Mouse (Mus musculus): ENCODE results near the gene Ddias.

Ddias gene

GRCm38 (mm10) chr7:92866526-92866925, 7.5 kb downstream of the Ddias start:
- DNase-seq (ENCODE audit: low read depth in 1 of 2, low spot score in 2 of 2), result no peak

GRCm38 (mm10) chr7:92848246-92848645, 25.8 kb downstream of the Ddias start:
- DNase-seq (ENCODE audit: low read depth in 1 of 2, low spot score in 2 of 2), result no peak

DNA sequence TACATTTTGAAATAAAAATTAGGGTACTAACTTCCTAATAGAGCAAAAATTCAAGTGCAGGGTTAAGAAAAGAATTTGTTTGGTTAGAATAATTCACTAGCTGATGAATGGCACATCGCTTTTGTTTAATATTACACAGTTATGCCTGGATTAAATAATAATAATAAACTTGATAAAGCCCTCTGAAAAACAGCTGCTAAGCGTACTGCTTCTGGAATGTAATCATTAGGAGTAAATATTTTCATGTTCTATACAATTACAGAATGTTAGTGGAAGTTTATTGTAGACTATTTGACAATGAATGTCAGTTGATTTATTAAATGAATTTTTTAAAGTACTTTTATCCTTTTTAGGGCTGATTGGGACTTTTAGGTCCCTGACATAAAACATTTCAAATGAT, 31.8 kb downstream of the Ddias start:
- DNase-seq (ENCODE audit: low read depth in 1 of 2, low spot score in 2 of 2), result no peak

GRCm38 (mm10) chr7:92837907-92838306, 36.1 kb downstream of the Ddias start:
- DNase-seq (ENCODE audit: low read depth in 1 of 2, low spot score in 2 of 2), result no peak

- peak in 1 of 2 experiments; percentile 9 for DNase-seq (ENCODE audit: low read depth in 1 of 2, low spot score in 2 of 2)
These were observed 36.8 kb downstream of the Ddias start for GRCm38 (mm10) chr7:92837226-92837625.

- no peak for DNase-seq (ENCODE audit: low read depth in 1 of 2, low spot score in 2 of 2)
These were observed 37.6 kb downstream of the Ddias start for GRCm38 (mm10) chr7:92836447-92836846.

- DNase-seq (ENCODE audit: low read depth in 1 of 2, low spot score in 2 of 2), result no peak
These were observed 39.7 kb downstream of the Ddias start for GRCm38 (mm10) chr7:92834391-92834790.

DNA sequence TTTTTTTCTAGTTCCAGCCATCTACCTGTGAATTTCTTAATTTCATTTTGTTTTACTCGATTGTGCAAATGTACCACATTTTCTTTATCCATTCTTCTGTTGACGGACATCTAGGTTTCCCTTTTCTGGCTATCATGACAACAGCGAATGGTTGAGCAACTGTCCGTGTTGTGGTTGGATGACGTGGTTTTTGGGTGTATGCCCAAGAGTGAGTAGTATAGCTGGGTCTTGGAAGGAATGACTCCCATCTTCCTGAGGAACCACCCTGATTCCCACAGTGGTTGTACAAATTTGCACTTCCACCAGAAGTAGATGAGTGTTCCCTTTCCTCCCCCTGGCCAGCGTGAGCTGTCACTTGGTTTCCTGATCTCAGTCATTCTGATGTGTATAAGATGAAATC, 41.7 kb downstream of the Ddias start:
- peak in 1 of 2 experiments; percentile 31 for DNase-seq (ENCODE audit: low read depth in 1 of 2, low spot score in 2 of 2)

GRCm38 (mm10) chr7:92827981-92828380, 46.1 kb downstream of the Ddias start:
- no peak for DNase-seq (ENCODE audit: low read depth in 1 of 2, low spot score in 2 of 2)

DNA sequence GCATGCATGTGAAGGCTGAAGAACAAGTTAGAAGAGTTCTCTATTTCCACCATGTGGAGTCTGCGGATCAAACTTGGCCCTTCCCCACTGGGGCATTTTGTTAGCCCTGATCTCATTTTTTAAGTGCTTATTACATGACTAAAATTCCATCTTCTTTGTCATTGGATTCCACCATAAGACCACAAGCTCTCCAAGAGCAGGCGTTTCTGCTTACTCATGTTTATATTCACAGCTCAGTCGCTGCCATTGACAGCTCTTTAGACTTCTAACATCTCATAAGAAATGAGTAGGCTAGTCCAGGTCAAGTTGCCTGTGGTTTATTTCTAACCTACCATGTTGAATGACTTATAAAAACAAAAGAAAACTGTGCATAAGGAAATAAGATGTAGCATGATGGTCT, 47.8 kb downstream of the Ddias start:
- DNase-seq (ENCODE audit: low read depth in 1 of 2, low spot score in 2 of 2), result no peak

GRCm38 (mm10) chr7:92822409-92823101, 51.5 kb downstream of the Ddias start:
- no peak for DNase-seq (ENCODE audit: low read depth in 1 of 2, low spot score in 2 of 2)

DNA sequence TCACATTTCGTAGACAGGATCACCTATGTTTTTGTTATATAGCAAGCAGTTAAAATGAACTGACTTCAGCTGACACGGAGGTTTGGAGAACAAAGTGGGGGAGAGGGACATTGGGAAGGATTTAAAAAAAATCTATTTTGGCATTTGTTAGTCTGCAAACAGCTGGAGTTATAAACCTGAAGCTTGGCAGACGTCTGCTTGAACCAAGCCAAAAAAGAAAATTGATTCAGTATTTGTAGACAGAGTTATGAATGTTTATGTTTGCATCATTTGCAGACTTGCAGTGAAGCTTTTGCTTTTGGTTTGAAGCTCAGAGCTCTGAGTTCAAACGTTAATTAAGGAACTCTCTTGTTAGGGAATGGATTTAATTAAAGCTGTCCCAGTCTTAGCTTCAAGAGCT, 52.2 kb downstream of the Ddias start:
- no peak for DNase-seq (ENCODE audit: low read depth in 1 of 2, low spot score in 2 of 2)

GRCm38 (mm10) chr7:92820941-92821465, 53.0 kb downstream of the Ddias start:
- DNase-seq (ENCODE audit: low read depth in 1 of 2, low spot score in 2 of 2), result no peak

- no peak for DNase-seq (ENCODE audit: low read depth in 1 of 2, low spot score in 2 of 2)
These were observed 53.6 kb downstream of the Ddias start for GRCm38 (mm10) chr7:92820410-92820809.

- DNase-seq (ENCODE audit: low read depth in 1 of 2, low spot score in 2 of 2), result no peak
These were observed 54.4 kb downstream of the Ddias start for GRCm38 (mm10) chr7:92819656-92820055.

DNA sequence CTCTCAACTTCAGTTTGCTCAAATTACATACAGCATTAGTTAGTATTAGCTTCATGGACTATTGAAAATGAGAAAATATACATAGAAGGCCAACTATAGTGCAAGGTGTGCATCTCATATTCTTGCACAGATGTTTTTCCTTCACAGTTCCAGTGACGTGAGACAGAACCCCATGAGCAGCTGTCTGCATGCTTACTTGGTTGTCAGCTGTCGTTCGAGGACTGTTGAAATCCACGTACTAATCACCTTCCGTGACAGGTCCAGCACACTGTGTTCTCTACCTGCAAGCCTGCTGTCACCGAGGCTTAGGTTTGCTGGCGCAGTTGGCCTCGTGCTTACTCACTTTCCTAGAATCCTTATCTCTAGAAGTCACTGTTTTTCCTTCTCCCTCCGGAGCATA, 56.2 kb downstream of the Ddias start:
- DNase-seq (ENCODE audit: low read depth in 1 of 2, low spot score in 2 of 2), result no peak

DNA sequence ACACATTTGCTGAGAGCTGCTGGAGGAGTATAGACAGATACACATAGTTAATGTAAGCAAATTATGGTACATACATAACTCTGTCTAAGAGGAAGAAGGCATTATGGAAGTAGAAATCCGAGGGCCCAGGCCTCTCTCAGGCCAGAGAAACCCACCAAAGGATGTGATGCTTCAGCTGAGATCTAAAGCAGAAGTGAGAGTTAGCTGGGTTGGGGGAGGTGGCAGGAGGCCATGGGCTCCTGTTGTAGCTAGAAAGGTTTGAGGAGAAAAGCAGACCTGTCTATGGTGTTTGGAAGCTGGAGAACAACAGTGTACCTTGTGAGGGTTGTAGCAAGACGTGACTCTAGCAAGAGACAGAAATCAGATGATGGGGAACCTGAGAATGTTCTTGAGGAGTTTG, 56.8 kb downstream of the Ddias start:
- no peak for DNase-seq (ENCODE audit: low read depth in 1 of 2, low spot score in 2 of 2)

DNA sequence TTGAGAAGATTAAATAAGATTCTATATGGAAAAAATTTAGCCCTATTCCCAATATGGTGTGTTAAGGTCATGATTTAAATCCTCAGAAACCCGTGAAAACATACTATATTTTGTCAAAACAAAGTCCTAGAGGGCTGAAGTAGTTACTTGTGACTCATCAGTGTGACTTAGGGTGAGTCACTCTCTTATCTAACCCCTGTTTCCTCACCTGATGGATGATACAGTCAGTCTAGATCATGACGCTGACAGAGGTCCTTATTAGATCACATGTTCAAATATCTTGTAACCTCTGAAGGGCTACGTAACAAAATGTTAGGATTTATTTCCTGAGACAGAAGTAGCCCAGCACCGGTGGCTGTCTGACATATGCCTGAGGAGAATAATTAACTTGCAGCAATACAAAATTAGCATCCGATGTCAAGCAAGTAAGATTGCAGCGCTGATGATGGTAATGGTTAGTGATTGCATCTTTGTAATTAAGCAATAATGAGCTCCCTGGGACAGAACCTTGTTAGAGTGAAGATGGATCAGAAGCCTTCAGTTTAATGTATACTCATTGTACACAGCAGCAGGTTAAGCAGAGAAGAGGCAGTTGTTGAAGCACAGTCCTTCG, 62.3 kb downstream of the Ddias start:
- DNase-seq (ENCODE audit: low read depth in 1 of 2, low spot score in 2 of 2), result no peak
